Mouse (Mus musculus) kidney, postnatal 0 days (tissue): ENCODE results near the gene Ppp1r9a. TPM values are rescaled to one million over a fixed set of nuclear protein-coding genes. Genes with fewer than 3 reads are reported as not detected.

Experiments
- ATAC-seq: fragments of 200-750 bp; cut with Nextera tagmentation; replicated peaks from 2 replicates; pipeline ENCODE4 v1.8.0; 2017; ENCODE audit warnings: low read depth, moderate number of reproducible peaks, moderate TSS enrichment, moderate library complexity; ENCODE audit not compliant: low FRiP score
- DNase-seq: peaks from one replicate; pipeline ENCODE4 v3.0.0-alpha.2; 2016; ENCODE audit warnings: low spot score
- H3K27ac ChIP-seq: fragments of 300-500 bp; sonication (generic); 2 replicates; pipeline ENCODE4 v1.5.1; 2014; ENCODE audit warnings: mild to moderate bottlenecking
- H3K27me3 ChIP-seq: fragments of 300-500 bp; sonication (generic); 2 replicates; pipeline ENCODE4 v1.6.1; 2014; ENCODE audit warnings: low read length, mixed read lengths; ENCODE audit not compliant: insufficient read depth
- H3K36me3 ChIP-seq: fragments of 300-500 bp; sonication (generic); 2 replicates; pipeline ENCODE4 v1.6.1; 2014; ENCODE audit warnings: low read length, mixed read lengths; ENCODE audit not compliant: insufficient read depth
- H3K4me1 ChIP-seq: fragments of 300-500 bp; sonication (generic); replicated peaks from 2 replicates; pipeline ENCODE4 v1.6.1; 2014; ENCODE audit warnings: antibody characterized with exemption, low read length, mixed read lengths; ENCODE audit not compliant: insufficient read depth
- H3K4me2 ChIP-seq: fragments of 300-500 bp; sonication (generic); 2 replicates; pipeline ENCODE4 v1.6.1; 2014; ENCODE audit warnings: mild to moderate bottlenecking, low read length, moderate library complexity, mixed read lengths
- H3K4me3 ChIP-seq: fragments of 300-500 bp; sonication (generic); replicated peaks from 2 replicates; pipeline ENCODE4 v1.5.1; 2014; ENCODE audit warnings: low read depth, low read length
- H3K9ac ChIP-seq: fragments of 300-500 bp; sonication (generic); 2 replicates; pipeline ENCODE4 v1.6.1; 2014; ENCODE audit warnings: low read depth, low read length
- H3K9me3 ChIP-seq: fragments of 300-500 bp; sonication (generic); replicated peaks from 2 replicates; pipeline ENCODE4 v1.6.1; 2016; ENCODE audit warnings: low read length, inconsistent platforms, mixed read lengths
- CTCF ChIP-seq: IDR thresholded peaks from 2 replicates; pipeline ENCODE4 v1.5.1; 2016; ENCODE audit warnings: antibody characterized with exemption, low read depth, mild to moderate bottlenecking, moderate library complexity
- WGBS: fragments of 180-500 bp; shearing (Covaris S2); extraction: QIAGEN DNeasy Blood & Tissue Kit; methylation state at CpG from one replicate; pipeline ENCODE4 v1.1.7; 2014; 5-methylcytosine and 5-hydroxymethylcytosine counted together
- polyA plus RNA-seq: library from polyadenylated mRNA; unstranded; fragments of >200 nt; fragmentation: Nextera tagmentation; extraction: Ambion mirVana; gene quantifications from 2 replicates; pipeline ENCODE4 v1.2.1, GENCODE M21; 2015

Gene Ppp1r9a
- polyA plus RNA-seq, 1 experiment from 2014 or later: 8.2 TPM

GRCm38 (mm10) chr6:4982686-4983162 is 80.0 kb downstream of the Ppp1r9a start:
- H3K27ac ChIP-seq: no peak overlapping the region
- peak; percentile 57; the same call in 1 of the 2 replicates for ATAC-seq
- H3K4me2 ChIP-seq: no peak overlapping the region
- H3K36me3 ChIP-seq: no peaks in the 10 kb centered on the region
- WGBS: 57% methylated on average over 9 of the region's 9 CpGs
- no peaks in the 10 kb centered on the region for H3K9me3 ChIP-seq
- TF ChIP-seq CTCF: peak; percentile 61
- H3K9ac ChIP-seq: no peak overlapping the region
- no peaks in the 10 kb centered on the region for H3K4me1 ChIP-seq
- H3K4me3 ChIP-seq: no peak overlapping the region
- no peaks in the 10 kb centered on the region for H3K27me3 ChIP-seq
- DNase-seq: peak; percentile 44

GRCm38 (mm10) chr6:4985668-4986067 is 83.0 kb downstream of the Ppp1r9a start:
- Histone ChIP-seq H3K27ac (no peak overlapping the region), H3K9me3 (no peaks in the 10 kb centered on the region), H3K36me3 (no peaks in the 10 kb centered on the region), H3K4me3 (no peak overlapping the region), H3K4me2 (no peak overlapping the region), H3K4me1 (no peaks in the 10 kb centered on the region), H3K9ac (no peak overlapping the region), H3K27me3 (no peaks in the 10 kb centered on the region)
- TF ChIP-seq CTCF: no peak
- 87% methylated on average over 3 of the region's 3 CpGs for WGBS
- no peak for DNase-seq
- ATAC-seq: no peak

GRCm38 (mm10) chr6:4987084-4987483 is 84.4 kb downstream of the Ppp1r9a start:
- ATAC-seq (no peak), DNase-seq (no peak)
- no peak for TF ChIP-seq CTCF
- Histone ChIP-seq H3K9me3 (no peaks in the 10 kb centered on the region), H3K4me2 (no peak overlapping the region), H3K36me3 (no peaks in the 10 kb centered on the region), H3K27me3 (no peaks in the 10 kb centered on the region), H3K9ac (no peak overlapping the region), H3K27ac (no peak overlapping the region), H3K4me1 (no peaks in the 10 kb centered on the region), H3K4me3 (no peak overlapping the region)
- WGBS: 92% methylated on average over 5 of the region's 5 CpGs

GRCm38 (mm10) chr6:4988688-4989087 is 86.0 kb downstream of the Ppp1r9a start:
- H3K27ac ChIP-seq: no peak overlapping the region
- no peak overlapping the region for H3K9ac ChIP-seq
- H3K4me3 ChIP-seq: no peak overlapping the region
- no peaks in the 10 kb centered on the region for H3K27me3 ChIP-seq
- H3K9me3 ChIP-seq: no peaks in the 10 kb centered on the region
- ATAC-seq (no peak), DNase-seq (peak; percentile 56)
- peaks cover 2% of the 10 kb centered on the region; the same call in 1 of the 2 replicates for H3K4me1 ChIP-seq
- no peak overlapping the region for H3K4me2 ChIP-seq
- WGBS: 40% methylated on average over 4 of the region's 4 CpGs
- no peaks in the 10 kb centered on the region for H3K36me3 ChIP-seq
- TF ChIP-seq CTCF: no peak

- H3K4me3 ChIP-seq: no peak overlapping the region
- H3K4me2 ChIP-seq: no peak overlapping the region
- no peaks in the 10 kb centered on the region for H3K27me3 ChIP-seq
- H3K36me3 ChIP-seq: no peaks in the 10 kb centered on the region
- H3K9ac ChIP-seq: no peak overlapping the region
- peaks cover 9% of the 10 kb centered on the region for H3K4me1 ChIP-seq
- no peak for TF ChIP-seq CTCF
- ATAC-seq (no peak), DNase-seq (no peak)
- no peaks in the 10 kb centered on the region for H3K9me3 ChIP-seq
- 90% methylated on average over 9 of the region's 9 CpGs for WGBS
- H3K27ac ChIP-seq: no peak overlapping the region
These were observed 89.6 kb downstream of the Ppp1r9a start for GRCm38 (mm10) chr6:4992308-4992707.

- Histone ChIP-seq H3K4me3 (no peak overlapping the region), H3K4me2 (0 out of 2 replicates have a peak overlapping the region, but pooled peaks have one; percentile 13), H3K27me3 (no peaks in the 10 kb centered on the region), H3K9ac (no peak overlapping the region), H3K9me3 (no peaks in the 10 kb centered on the region), H3K27ac (no peak overlapping the region), H3K4me1 (peaks cover 9% of the 10 kb centered on the region), H3K36me3 (no peaks in the 10 kb centered on the region)
- DNase-seq: no peak
- no peak for TF ChIP-seq CTCF
- ATAC-seq: peak; percentile 61; the same call in 1 of the 2 replicates
- 32% methylated on average over 15 of the region's 15 CpGs for WGBS
These were observed 91.0 kb downstream of the Ppp1r9a start for GRCm38 (mm10) chr6:4993600-4994160.
